Mouse (Mus musculus) heart, embryonic 15.5 days (tissue): ENCODE measurements around the gene Mcmbp. TPM values are rescaled to one million over a fixed set of nuclear protein-coding genes. Genes with fewer than 3 reads are reported as not detected.

Source experiments
- ATAC-seq: fragments of 200-750 bp; cut with Nextera tagmentation; replicated peaks from 2 replicates; pipeline ENCODE4 v1.8.0; 2017; ENCODE audit warnings: low read depth, moderate TSS enrichment; ENCODE audit not compliant: insufficient number of reproducible peaks, insufficient read depth, low FRiP score
- H3K27ac ChIP-seq: fragments of 300-500 bp; sonication (generic); 2 replicates; pipeline ENCODE4 v1.5.1; 2015; ENCODE audit warnings: mild to moderate bottlenecking, inconsistent platforms
- H3K27me3 ChIP-seq: fragments of 300-500 bp; sonication (generic); 2 replicates; pipeline ENCODE4 v1.6.1; 2015; ENCODE audit warnings: inconsistent platforms
- H3K36me3 ChIP-seq: fragments of 300-500 bp; sonication (generic); 2 replicates; pipeline ENCODE4 v1.6.1; 2015; ENCODE audit warnings: mild to moderate bottlenecking, inconsistent platforms
- H3K4me1 ChIP-seq: fragments of 300-500 bp; sonication (generic); replicated peaks from 2 replicates; pipeline ENCODE4 v1.6.1; 2015; ENCODE audit warnings: inconsistent platforms
- H3K4me2 ChIP-seq: fragments of 300-500 bp; sonication (generic); 2 replicates; pipeline ENCODE4 v1.6.1; 2015; ENCODE audit warnings: inconsistent platforms, mild to moderate bottlenecking, moderate library complexity
- H3K4me3 ChIP-seq: fragments of 300-500 bp; sonication (generic); 2 replicates; pipeline ENCODE4 v1.5.1; 2015; ENCODE audit warnings: mild to moderate bottlenecking, inconsistent platforms
- H3K9ac ChIP-seq: fragments of 300-500 bp; sonication (generic); 2 replicates; pipeline ENCODE4 v1.6.1; 2015; ENCODE audit warnings: mild to moderate bottlenecking, inconsistent platforms
- H3K9me3 ChIP-seq: fragments of 300-500 bp; sonication (generic); replicated peaks from 2 replicates; pipeline ENCODE4 v1.6.1; 2016; ENCODE audit warnings: inconsistent platforms
- WGBS: fragments of 180-500 bp; shearing (Covaris S2); methylation state at CpG from one replicate; pipeline ENCODE4 v1.1.7; 2015; ENCODE audit warnings: mixed read lengths; 5-methylcytosine and 5-hydroxymethylcytosine counted together
- polyA plus RNA-seq: library from polyadenylated mRNA; unstranded; fragments of >200 nt; fragmentation: Nextera tagmentation; extraction: Ambion mirVana; gene quantifications from 2 replicates; pipeline ENCODE4 v1.2.1, GENCODE M21; 2015

The Mcmbp gene
- polyA plus RNA-seq, 1 experiment from 2014 or later: 34.9 TPM

- H3K27me3 ChIP-seq: no peaks in the 10 kb centered on the region
- WGBS: under 1% methylated on average over 55 of the region's 55 CpGs
- H3K9me3 ChIP-seq: no peaks in the 10 kb centered on the region
- ATAC-seq: peak; percentile 69
- H3K27ac ChIP-seq: peak within 1 kb of the TSS; percentile 76
- no peaks in the 10 kb centered on the region for H3K36me3 ChIP-seq
- H3K4me2 ChIP-seq: peak within 1 kb of the TSS; percentile 73
- peaks cover 44% of the 10 kb centered on the region for H3K4me1 ChIP-seq
- H3K4me3 ChIP-seq: peak within 1 kb of the TSS; percentile 94
- peak within 1 kb of the TSS; percentile 91 for H3K9ac ChIP-seq
These were observed 4.6 kb upstream of the Mcmbp start, which contains the start of gene Sec23ip for GRCm38 (mm10) chr7:128744684-128745485. TSS of gene Sec23ip (plus strand) at chr7:128744943.

- H3K36me3 ChIP-seq: no peaks in the 10 kb centered on the region
- H3K4me1 ChIP-seq: peaks cover 44% of the 10 kb centered on the region
- WGBS: 55% methylated on average over 2 of the region's 2 CpGs
- H3K9me3 ChIP-seq: no peaks in the 10 kb centered on the region
- H3K4me2 ChIP-seq: peak overlapping the region; percentile 73
- no peak for ATAC-seq
- no peaks in the 10 kb centered on the region for H3K27me3 ChIP-seq
- peak overlapping the region; percentile 94 for H3K4me3 ChIP-seq
- no peak overlapping the region for H3K9ac ChIP-seq
- H3K27ac ChIP-seq: no peak overlapping the region
These were observed 3.6 kb upstream of the Mcmbp start for GRCm38 (mm10) chr7:128743898-128744297.

DNA sequence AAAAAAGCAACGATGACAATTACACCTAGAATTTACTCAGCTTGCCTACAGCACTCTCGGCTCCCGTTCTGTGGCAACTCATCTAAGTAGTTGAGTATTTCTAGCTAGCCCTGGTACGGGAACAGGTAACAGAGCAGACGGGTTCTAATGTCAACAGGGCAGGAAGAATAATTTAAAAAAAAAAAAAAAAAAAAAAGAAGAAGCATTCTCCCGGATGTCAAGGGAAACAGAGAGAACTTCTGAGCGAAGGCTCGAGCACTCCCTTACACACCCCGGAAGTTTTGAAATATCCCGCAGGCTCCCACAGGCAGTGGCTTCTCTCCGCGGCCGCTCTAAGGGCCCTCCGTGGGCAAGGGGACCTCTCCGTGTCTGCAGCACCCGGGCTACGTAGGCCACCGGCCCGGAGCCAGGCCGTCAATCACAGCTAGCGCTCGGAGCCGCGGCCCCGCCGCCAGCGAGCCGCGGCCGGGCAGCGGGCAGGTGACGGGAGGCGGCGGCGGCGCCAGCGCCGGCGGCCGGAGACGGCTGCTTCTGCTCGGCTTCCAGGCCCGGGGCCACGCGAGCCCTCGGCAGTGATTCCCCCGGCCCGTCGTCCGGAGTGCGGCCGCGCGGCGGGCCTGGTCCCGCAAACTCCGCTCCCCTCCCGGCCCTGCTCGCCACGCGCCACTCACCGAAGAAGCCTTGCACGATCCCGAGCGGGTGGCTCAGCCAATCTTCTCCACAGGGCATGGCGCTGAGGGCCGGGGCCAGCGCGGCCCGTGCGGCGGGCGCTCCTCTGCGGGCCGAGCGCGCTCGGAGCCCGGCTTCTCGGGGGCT lies 625 bp downstream of the Mcmbp start:
- peak overlapping the region; percentile 84 for H3K27ac ChIP-seq
- peak overlapping the region; percentile 94 for H3K4me3 ChIP-seq
- no peaks in the 10 kb centered on the region for H3K9me3 ChIP-seq
- H3K9ac ChIP-seq: peak overlapping the region; percentile 99
- under 1% methylated on average over 80 of the region's 80 CpGs for WGBS
- ATAC-seq: peak; percentile 60
- peak overlapping the region; percentile 88 for H3K4me2 ChIP-seq
- H3K4me1 ChIP-seq: peaks cover 26% of the 10 kb centered on the region
- no peaks in the 10 kb centered on the region for H3K27me3 ChIP-seq
- no peaks in the 10 kb centered on the region for H3K36me3 ChIP-seq

DNA sequence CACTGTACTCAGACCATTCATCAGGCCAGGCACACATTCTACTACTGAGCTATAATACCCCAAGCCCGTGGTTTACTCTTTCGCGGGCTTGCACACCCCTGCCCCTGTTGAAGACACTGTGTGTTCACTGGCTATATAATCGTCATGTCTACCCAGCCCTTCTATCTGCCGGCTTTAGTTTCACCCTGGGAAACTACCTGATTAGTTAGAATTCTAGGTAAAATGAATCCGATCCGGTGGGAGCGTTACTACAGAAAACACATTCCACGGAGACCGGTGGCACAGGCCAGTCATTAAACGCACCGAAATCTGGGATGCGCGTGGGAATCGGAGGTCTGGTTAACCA lies 1.2 kb downstream of the Mcmbp start:
- peak overlapping the region; percentile 99 for H3K9ac ChIP-seq
- peak overlapping the region; percentile 88 for H3K4me2 ChIP-seq
- H3K27ac ChIP-seq: no peak overlapping the region
- H3K9me3 ChIP-seq: no peaks in the 10 kb centered on the region
- no peaks in the 10 kb centered on the region for H3K27me3 ChIP-seq
- peak overlapping the region; percentile 94 for H3K4me3 ChIP-seq
- no peaks in the 10 kb centered on the region for H3K36me3 ChIP-seq
- no peak for ATAC-seq
- 2% methylated on average over 15 of the region's 15 CpGs for WGBS
- peaks cover 23% of the 10 kb centered on the region for H3K4me1 ChIP-seq

GRCm38 (mm10) chr7:128738041-128738440 lies 2.3 kb downstream of the Mcmbp start:
- H3K9me3 ChIP-seq: no peaks in the 10 kb centered on the region
- H3K9ac ChIP-seq: no peak overlapping the region

DNA sequence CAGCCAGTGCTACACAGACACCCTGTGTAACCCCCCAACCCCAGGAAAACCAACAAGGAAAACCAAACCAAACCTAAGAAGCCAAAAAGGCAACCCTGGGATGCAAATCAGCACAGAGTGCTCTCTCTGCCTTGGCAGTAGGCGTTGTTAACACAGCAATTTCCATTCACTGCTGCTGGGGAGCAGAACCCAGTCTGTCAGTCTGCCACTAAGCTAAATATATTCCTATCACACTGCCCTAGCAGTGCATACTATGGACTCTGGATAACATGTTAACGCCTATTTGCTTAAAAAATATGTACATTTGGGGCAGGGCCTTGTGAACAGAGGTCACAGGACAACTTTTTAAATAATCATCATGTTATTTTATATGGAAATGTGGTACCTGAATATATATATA lies 8.7 kb downstream of the Mcmbp start:
- Histone ChIP-seq H3K27me3 (no peaks in the 10 kb centered on the region), H3K9me3 (no peaks in the 10 kb centered on the region), H3K9ac (no peak overlapping the region), H3K4me3 (no peak overlapping the region), H3K27ac (peak overlapping the region; percentile 56), H3K4me1 (peaks cover 27% of the 10 kb centered on the region), H3K4me2 (no peak overlapping the region), H3K36me3 (no peaks in the 10 kb centered on the region)
- no peak for ATAC-seq
- WGBS: 35% methylated on average over 2 of the region's 2 CpGs

More at GRCm38 (mm10) chr7:128738041-128738440, 2.3 kb downstream of the Mcmbp start:
- 50% methylated on average over 5 of the region's 5 CpGs for WGBS
- Histone ChIP-seq H3K4me3 (0 out of 2 replicates have a peak overlapping the region, but pooled peaks have one; percentile 94), H3K4me1 (peaks cover 27% of the 10 kb centered on the region), H3K27ac (no peak overlapping the region), H3K27me3 (no peaks in the 10 kb centered on the region), H3K36me3 (no peaks in the 10 kb centered on the region), H3K4me2 (peak overlapping the region; percentile 88)
- no peak for ATAC-seq

GRCm38 (mm10) chr7:128728738-128729137 lies 11.6 kb downstream of the Mcmbp start:
- Histone ChIP-seq H3K4me3 (no peak overlapping the region), H3K4me2 (no peak overlapping the region), H3K27ac (0 out of 2 replicates have a peak overlapping the region, but pooled peaks have one; percentile 31)

DNA sequence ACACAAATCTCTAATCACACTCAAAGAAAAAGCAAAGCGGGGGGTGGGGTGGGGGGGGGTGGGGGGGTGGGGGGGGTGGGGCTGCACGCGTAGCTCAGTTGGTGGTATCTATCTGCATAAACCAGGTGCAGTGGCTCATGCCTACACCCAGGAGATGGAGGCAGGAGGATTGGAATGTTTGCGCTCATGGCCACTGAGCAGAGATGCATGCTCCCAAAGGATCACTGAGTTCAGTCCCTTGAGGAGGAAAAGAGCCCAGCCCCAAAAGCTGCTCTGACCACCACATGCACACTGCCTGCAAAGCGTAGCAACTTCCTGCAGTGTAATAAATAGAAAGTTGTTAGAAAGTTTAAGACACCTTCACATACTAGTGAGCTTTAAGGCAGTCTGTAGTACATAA lies 12.6 kb downstream of the Mcmbp start:
- no peaks in the 10 kb centered on the region for H3K9me3 ChIP-seq
- H3K27me3 ChIP-seq: no peaks in the 10 kb centered on the region
- H3K36me3 ChIP-seq: peaks cover 9% of the 10 kb centered on the region; the same call in 1 of the 2 replicates
- H3K9ac ChIP-seq: no peak overlapping the region
- ATAC-seq: no peak
- H3K4me1 ChIP-seq: peaks cover 29% of the 10 kb centered on the region
- no peak overlapping the region for H3K27ac ChIP-seq
- H3K4me2 ChIP-seq: no peak overlapping the region
- no peak overlapping the region for H3K4me3 ChIP-seq
- WGBS: 72% methylated on average over 5 of the region's 5 CpGs

More at GRCm38 (mm10) chr7:128728738-128729137, 11.6 kb downstream of the Mcmbp start:
- WGBS: 68% methylated on average over 10 of the region's 10 CpGs
- H3K9ac ChIP-seq: no peak overlapping the region
- H3K4me1 ChIP-seq: peaks cover 34% of the 10 kb centered on the region
- ATAC-seq: no peak
- H3K27me3 ChIP-seq: no peaks in the 10 kb centered on the region
- no peaks in the 10 kb centered on the region for H3K9me3 ChIP-seq
- H3K36me3 ChIP-seq: peaks cover 4% of the 10 kb centered on the region; the same call in 1 of the 2 replicates

GRCm38 (mm10) chr7:128726999-128727398 lies 13.3 kb downstream of the Mcmbp start:
- no peak for ATAC-seq
- Histone ChIP-seq H3K4me3 (no peak overlapping the region), H3K9me3 (no peaks in the 10 kb centered on the region), H3K4me2 (no peak overlapping the region), H3K27ac (no peak overlapping the region), H3K9ac (no peak overlapping the region), H3K36me3 (peaks cover 16% of the 10 kb centered on the region; the same call in 1 of the 2 replicates), H3K4me1 (peaks cover 24% of the 10 kb centered on the region), H3K27me3 (no peaks in the 10 kb centered on the region)
- WGBS: 80% methylated on average over 10 of the region's 10 CpGs

DNA sequence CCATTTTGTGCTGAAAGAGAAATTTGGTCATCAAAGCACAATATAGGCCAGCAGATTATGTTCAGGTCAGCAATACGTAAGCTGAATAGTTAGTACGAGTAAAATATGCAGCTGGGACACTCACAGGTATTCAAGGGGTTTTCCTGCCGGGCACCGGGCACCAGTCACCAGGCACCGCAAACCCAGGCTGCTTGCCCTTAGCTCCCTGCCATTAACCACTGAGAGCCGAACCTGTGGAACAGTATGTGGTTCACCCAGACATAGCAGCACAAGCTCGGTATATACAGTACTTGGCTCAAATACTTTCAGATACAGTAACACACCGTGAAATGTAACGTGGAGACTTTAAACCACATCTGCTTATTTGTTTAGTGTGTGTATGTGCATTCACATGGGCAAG lies 15.1 kb downstream of the Mcmbp start:
- Histone ChIP-seq H3K4me2 (no peak overlapping the region), H3K4me1 (peaks cover 16% of the 10 kb centered on the region), H3K4me3 (no peak overlapping the region), H3K9me3 (no peaks in the 10 kb centered on the region), H3K9ac (no peak overlapping the region), H3K27ac (peak overlapping the region; percentile 62), H3K27me3 (no peaks in the 10 kb centered on the region), H3K36me3 (peaks cover 24% of the 10 kb centered on the region; the same call in 1 of the 2 replicates)
- ATAC-seq: no peak
- 78% methylated on average over 9 of the region's 9 CpGs for WGBS

DNA sequence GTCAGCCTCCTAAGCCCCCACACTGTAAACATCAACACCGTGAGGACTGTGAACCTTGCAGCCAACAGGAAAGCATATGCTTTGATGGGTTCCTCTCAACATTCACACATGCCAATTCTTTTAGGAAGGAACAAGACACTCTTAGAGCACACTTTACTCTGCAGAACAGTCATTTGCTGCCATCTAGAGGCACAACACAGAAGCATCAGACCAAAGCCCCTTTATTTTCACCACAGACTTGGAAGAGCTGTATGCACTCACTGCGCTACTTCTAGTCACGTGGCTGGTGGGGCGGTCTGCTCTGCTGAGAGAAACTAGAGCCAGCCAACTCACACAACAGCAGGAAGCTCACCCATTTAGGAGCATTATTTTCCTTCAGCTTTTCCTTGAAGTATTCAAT lies 15.5 kb downstream of the Mcmbp start:
- no peaks in the 10 kb centered on the region for H3K9me3 ChIP-seq
- peak; percentile 91 for ATAC-seq
- no peaks in the 10 kb centered on the region for H3K27me3 ChIP-seq
- H3K27ac ChIP-seq: peak overlapping the region; percentile 62
- peaks cover 16% of the 10 kb centered on the region for H3K4me1 ChIP-seq
- 27% methylated on average over 4 of the region's 4 CpGs for WGBS
- H3K36me3 ChIP-seq: peaks cover 27% of the 10 kb centered on the region; the same call in 1 of the 2 replicates
- H3K4me2 ChIP-seq: no peak overlapping the region
- no peak overlapping the region for H3K4me3 ChIP-seq
- no peak overlapping the region for H3K9ac ChIP-seq
